19 mouse cellular contexts compared by ENCODE assay signal in the genomic region with DNA sequence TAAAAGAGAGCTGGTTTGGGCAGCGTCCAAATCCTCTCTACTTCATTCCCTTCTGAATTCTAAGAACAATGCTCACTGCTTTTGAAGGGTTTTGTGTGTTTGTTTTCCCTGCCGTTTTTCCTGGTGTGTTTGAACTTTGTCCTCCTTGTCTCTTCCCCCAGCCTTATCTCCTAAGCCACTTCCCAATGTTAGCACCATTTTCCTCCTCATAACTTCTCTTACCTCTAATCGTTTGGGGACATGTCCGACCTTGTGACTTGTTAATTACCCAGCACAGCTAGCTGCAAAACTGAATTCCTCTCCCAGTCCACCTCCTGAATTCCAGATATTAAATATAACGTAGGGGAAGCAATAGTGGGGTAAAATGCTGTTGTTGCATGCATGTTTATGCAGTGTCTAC. TPM values are rescaled to one million over a fixed set of nuclear protein-coding genes. Genes with fewer than 3 reads are reported as not detected.
DNase-seq lines count a peak whose midpoint lies in the region; ATAC-seq and TF ChIP-seq lines count a peak whose summit lies in the region.
"Had no signal": no experiment of that assay in that cellular context is flagged by ENCODE, and none has a peak within 500 bp of the region (broad histone marks: within the 10 kb centered on the region; RNA-seq: fewer than 3 reads in every experiment).

No protein-coding gene starts in this region.

- no peaks in the 10 kb centered on the region for H3K36me3 ChIP-seq in heart, embryonic 13.5 days
- H3K36me3 ChIP-seq in heart, embryonic 10.5 days, result no peaks in the 10 kb centered on the region
- H3K36me3 ChIP-seq in intestine, embryonic 16.5 days (ENCODE audit: control insufficient read depth, insufficient read depth, low read length), result peaks cover 3% of the 10 kb centered on the region
- peaks cover 31% of the 10 kb centered on the region for H3K36me3 ChIP-seq in small intestine, adult 2 months (ENCODE audit: control insufficient read depth, insufficient read depth, low read length)
- no peaks in the 10 kb centered on the region for H3K36me3 ChIP-seq in forebrain, embryonic 14.5 days (ENCODE audit: control insufficient read depth, insufficient read depth, low read length)
- no peaks in the 10 kb centered on the region for H3K36me3 ChIP-seq in forebrain, embryonic 13.5 days (ENCODE audit: poor library complexity, severe bottlenecking)
- H3K36me3 ChIP-seq: forebrain, embryonic 10.5 days; forebrain, embryonic 15.5 days; heart, embryonic 12.5 days; hindbrain, embryonic 12.5 days; hindbrain, embryonic 15.5 days had no signal

- 0 out of 2 replicates have a peak overlapping the region, but pooled peaks have one; percentile 21 for H3K27ac ChIP-seq in heart, embryonic 13.5 days (replicated peaks)
- H3K27ac ChIP-seq in heart, embryonic 10.5 days, result no peak overlapping the region
- H3K27ac ChIP-seq in intestine, embryonic 16.5 days (ENCODE audit: low read length), result peak overlapping the region; percentile 44; the same call in 1 of the 2 replicates
- H3K27ac ChIP-seq in small intestine, adult 2 months (ENCODE audit: insufficient read depth, low read depth, low read length), result peak overlapping the region; percentile 84
- no peak overlapping the region for H3K27ac ChIP-seq in forebrain, embryonic 14.5 days (ENCODE audit: low read depth, low read length)
- no peak overlapping the region for H3K27ac ChIP-seq in forebrain, embryonic 13.5 days
- H3K27ac ChIP-seq: forebrain, embryonic 10.5 days; forebrain, embryonic 15.5 days; hindbrain, embryonic 12.5 days; hindbrain, embryonic 15.5 days had no signal

- H3K4me1 ChIP-seq in heart, embryonic 13.5 days, result peaks cover 6% of the 10 kb centered on the region
- no peaks in the 10 kb centered on the region for H3K4me1 ChIP-seq in heart, embryonic 10.5 days
- H3K4me1 ChIP-seq in intestine, embryonic 16.5 days (ENCODE audit: control insufficient read depth, insufficient read depth, low read length), result peaks cover 17% of the 10 kb centered on the region
- H3K4me1 ChIP-seq in small intestine, adult 2 months (ENCODE audit: control insufficient read depth, insufficient read depth, insufficient read length, low read length), result peaks cover 24% of the 10 kb centered on the region; the same call in 1 of the 2 replicates
- no peaks in the 10 kb centered on the region for H3K4me1 ChIP-seq in forebrain, embryonic 14.5 days (ENCODE audit: control insufficient read depth, insufficient read depth, low read length)
- H3K4me1 ChIP-seq in forebrain, embryonic 13.5 days, result no peaks in the 10 kb centered on the region
- H3K4me1 ChIP-seq: forebrain, embryonic 10.5 days; forebrain, embryonic 15.5 days; hindbrain, embryonic 12.5 days; hindbrain, embryonic 15.5 days had no signal

- TF ChIP-seq POLR2A in small intestine, adult 2 months (IDR thresholded peaks at IDR 0.05; ENCODE audit: low read depth, low read length), result no peak

- H3K4me2 ChIP-seq in heart, embryonic 13.5 days, result no peak overlapping the region
- no peak overlapping the region for H3K4me2 ChIP-seq in intestine, embryonic 16.5 days (ENCODE audit: low read depth, low read length)
- H3K4me2 ChIP-seq in forebrain, embryonic 14.5 days (ENCODE audit: low read length), result no peak overlapping the region
- H3K4me2 ChIP-seq in forebrain, embryonic 13.5 days, result no peak overlapping the region
- H3K4me2 ChIP-seq: forebrain, embryonic 15.5 days; heart, embryonic 12.5 days; hindbrain, embryonic 12.5 days; hindbrain, embryonic 15.5 days had no signal

- ATAC-seq in heart, embryonic 13.5 days (ENCODE audit: extremely low read depth, insufficient number of reproducible peaks, low FRiP score, low TSS enrichment), result no peak
- ATAC-seq in intestine, embryonic 16.5 days, result peak; percentile 59
- no peak for ATAC-seq in forebrain, embryonic 14.5 days
- ATAC-seq in forebrain, embryonic 13.5 days, result no peak
- ATAC-seq: CD4-positive, CD25-positive, alpha-beta regulatory T cell, adult 4 months; forebrain, embryonic 15.5 days had no signal

- no peak for TF ChIP-seq CTCF in small intestine, adult 2 months (IDR thresholded peaks at IDR 0.05; ENCODE audit: extremely low read depth, insufficient read length, insufficient replicate concordance, low read depth, low read length)

- no peak overlapping the region for H3K9ac ChIP-seq in heart, embryonic 13.5 days
- H3K9ac ChIP-seq in intestine, embryonic 16.5 days (ENCODE audit: low read depth, low read length), result no peak overlapping the region
- no peak overlapping the region for H3K9ac ChIP-seq in forebrain, embryonic 14.5 days (ENCODE audit: low read length)
- no peak overlapping the region for H3K9ac ChIP-seq in forebrain, embryonic 13.5 days
- H3K9ac ChIP-seq: forebrain, embryonic 15.5 days; heart, embryonic 12.5 days; hindbrain, embryonic 12.5 days; hindbrain, embryonic 15.5 days had no signal

- DNase-seq in heart, embryonic 10.5 days (ENCODE audit: low spot score), result no peak
- DNase-seq in forebrain, embryonic 14.5 days (ENCODE audit: low spot score), result no peak
- DNase-seq: adrenal gland, adult 2 months; adrenal gland, postnatal 14 days; cerebellum, adult 11-12 months; cerebellum, adult 9-10 months; gastrocnemius, postnatal 10 days; gastrocnemius, postnatal 36 days; heart, postnatal 14 days had no signal

- no peaks in the 10 kb centered on the region for H3K27me3 ChIP-seq in heart, embryonic 13.5 days (replicated peaks)
- H3K27me3 ChIP-seq in heart, embryonic 10.5 days (ENCODE audit: insufficient read depth, poor library complexity, severe bottlenecking), result no peaks in the 10 kb centered on the region
- H3K27me3 ChIP-seq in intestine, embryonic 16.5 days (replicated peaks; ENCODE audit: control insufficient read depth, insufficient read depth, low read length), result no peaks in the 10 kb centered on the region
- no peaks in the 10 kb centered on the region for H3K27me3 ChIP-seq in small intestine, adult 2 months (ENCODE audit: control insufficient read depth, insufficient read depth, low read length)
- no peaks in the 10 kb centered on the region for H3K27me3 ChIP-seq in forebrain, embryonic 14.5 days (replicated peaks; ENCODE audit: control insufficient read depth, insufficient read depth, low read length)
- H3K27me3 ChIP-seq in forebrain, embryonic 13.5 days, result no peaks in the 10 kb centered on the region
- H3K27me3 ChIP-seq: forebrain, embryonic 15.5 days; heart, embryonic 12.5 days; hindbrain, embryonic 12.5 days; hindbrain, embryonic 15.5 days had no signal

- no peaks in the 10 kb centered on the region for H3K9me3 ChIP-seq in heart, embryonic 13.5 days
- no peaks in the 10 kb centered on the region for H3K9me3 ChIP-seq in heart, embryonic 10.5 days
- no peaks in the 10 kb centered on the region for H3K9me3 ChIP-seq in intestine, embryonic 16.5 days (ENCODE audit: control insufficient read depth, low read length)
- no peaks in the 10 kb centered on the region for H3K9me3 ChIP-seq in forebrain, embryonic 14.5 days (replicated peaks; ENCODE audit: control insufficient read depth, low read length)
- H3K9me3 ChIP-seq in forebrain, embryonic 13.5 days (replicated peaks), result no peaks in the 10 kb centered on the region
- H3K9me3 ChIP-seq: forebrain, embryonic 10.5 days; forebrain, embryonic 15.5 days; heart, embryonic 12.5 days; hindbrain, embryonic 12.5 days; hindbrain, embryonic 15.5 days had no signal

- 32% methylated on average over 5 of the region's 5 CpGs for WGBS in heart, embryonic 13.5 days
- 46% methylated on average over 5 of the region's 5 CpGs for WGBS in heart, embryonic 10.5 days
- WGBS in intestine, embryonic 16.5 days, result 35% methylated on average over 5 of the region's 5 CpGs
- WGBS in small intestine, adult 2 months, result 8% methylated on average over 5 of the region's 5 CpGs
- 64% methylated on average over 5 of the region's 5 CpGs for WGBS in forebrain, embryonic 14.5 days
- 70% methylated on average over 5 of the region's 5 CpGs for WGBS in forebrain, embryonic 13.5 days

- H3K4me3 ChIP-seq in heart, embryonic 13.5 days, result no peak overlapping the region
- no peak overlapping the region for H3K4me3 ChIP-seq in heart, embryonic 10.5 days
- H3K4me3 ChIP-seq in intestine, embryonic 16.5 days (ENCODE audit: low read length), result no peak overlapping the region
- H3K4me3 ChIP-seq in small intestine, adult 2 months (ENCODE audit: low read depth, low read length), result no peak overlapping the region
- H3K4me3 ChIP-seq in forebrain, embryonic 14.5 days (ENCODE audit: low read depth, low read length), result no peak overlapping the region
- no peak overlapping the region for H3K4me3 ChIP-seq in forebrain, embryonic 13.5 days
- H3K4me3 ChIP-seq: forebrain, embryonic 10.5 days; forebrain, embryonic 15.5 days; heart, embryonic 12.5 days; hindbrain, embryonic 12.5 days; hindbrain, embryonic 15.5 days had no signal

RNA-seq across cellular contexts. Expression of gene Kdelc2, which starts 6.2 kb away (rescaled TPM):
- polyA plus RNA-seq in heart, embryonic 13.5 days (2015; fragmentation: Nextera tagmentation; extraction: Ambion mirVana), result 21.0 and 21.6 TPM in 2 replicates
- polyA plus RNA-seq in heart, embryonic 10.5 days (2016; fragmentation: Nextera tagmentation; extraction: Ambion mirVana), result 17.5 and 18.1 TPM in 2 replicates
- polyA plus RNA-seq in intestine, embryonic 16.5 days (2015; fragmentation: Nextera tagmentation; extraction: Ambion mirVana), result 23.9 and 25.2 TPM in 2 replicates
- polyA plus RNA-seq in small intestine, adult 2 months (2012; rRNA removed), result 1.5 and 2.6 TPM in 2 replicates
- 3.3 and 5.1 TPM in 2 replicates for polyA plus RNA-seq in forebrain, embryonic 14.5 days (2014; fragmentation: Nextera tagmentation; extraction: Ambion mirVana)
- 4.3 and 4.9 TPM in 2 replicates for polyA plus RNA-seq in forebrain, embryonic 13.5 days (2015; fragmentation: Nextera tagmentation; extraction: Ambion mirVana)

RNA-seq across cellular contexts. Expression of gene 4930550C14Rik, which starts 24.5 kb away (rescaled TPM):
- polyA plus RNA-seq in heart, embryonic 13.5 days (2015; fragmentation: Nextera tagmentation; extraction: Ambion mirVana), result 0.36 and 0.41 TPM in 2 replicates
- polyA plus RNA-seq in heart, embryonic 10.5 days (2016; fragmentation: Nextera tagmentation; extraction: Ambion mirVana), result 0.09 and 0.58 TPM in 2 replicates
- polyA plus RNA-seq in intestine, embryonic 16.5 days (2015; fragmentation: Nextera tagmentation; extraction: Ambion mirVana), result 0.23 and 0.44 TPM in 2 replicates
- not detected in 2 replicates for polyA plus RNA-seq in small intestine, adult 2 months (2012; rRNA removed)
- polyA plus RNA-seq in forebrain, embryonic 14.5 days (2014; fragmentation: Nextera tagmentation; extraction: Ambion mirVana), result 0.17 and 0.57 TPM in 2 replicates
- 0.13 TPM in 2 replicates for polyA plus RNA-seq in forebrain, embryonic 13.5 days (2015; fragmentation: Nextera tagmentation; extraction: Ambion mirVana)
- polyA plus RNA-seq: forebrain, embryonic 15.5 days had no signal

Comparison
In these comparisons a context has a peak if more than half of its experiments do, and no peak if none do; other contexts are left out.
1. H3K27ac ChIP-seq: peak in heart, embryonic 13.5 days (single experiment), intestine, embryonic 16.5 days (single experiment) and small intestine, adult 2 months (single experiment); none in heart, embryonic 10.5 days (single experiment), forebrain, embryonic 14.5 days (single experiment) and forebrain, embryonic 13.5 days (single experiment).